Mouse (Mus musculus): ENCODE measurements at regions not wholly inside any gene's neighbourhood (a gene's known extent, or its start where the extent isn't known, plus 50 kb on each side); places are given as distances from the start of the nearest gene placed in this dataset.

DNA sequence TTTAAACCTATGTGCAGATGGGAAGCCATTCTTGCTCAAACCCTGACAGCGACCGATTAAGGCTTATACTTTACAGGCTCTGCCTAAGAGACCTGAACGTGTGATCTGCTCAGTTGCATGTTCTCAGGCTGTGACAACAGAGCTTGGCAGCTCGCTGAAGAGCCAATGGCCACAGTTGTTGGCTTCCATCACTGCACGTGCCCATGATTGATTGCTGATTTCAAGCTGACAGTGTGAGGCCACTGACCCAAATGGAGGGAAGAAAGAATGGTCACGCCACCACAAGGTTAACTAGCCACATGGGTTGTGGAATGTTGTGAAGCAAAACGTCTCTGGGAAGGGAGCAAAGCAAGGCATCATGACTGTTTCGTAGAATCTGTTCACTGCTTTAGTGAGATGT, 303.8 kb downstream of the Gadd45g start:
- TF ChIP-seq POLR2A (IDR thresholded peaks at IDR 0.05; ENCODE audit: insufficient read depth, low read depth, low read length): no peak
- TF ChIP-seq CTCF (IDR thresholded peaks at IDR 0.05; ENCODE audit: insufficient read depth, low read depth, low read length): no peak

All from olfactory bulb, adult 2 months (tissue).